Mouse (Mus musculus): ENCODE measurements around the gene BC051019.

Gene BC051019

DNA sequence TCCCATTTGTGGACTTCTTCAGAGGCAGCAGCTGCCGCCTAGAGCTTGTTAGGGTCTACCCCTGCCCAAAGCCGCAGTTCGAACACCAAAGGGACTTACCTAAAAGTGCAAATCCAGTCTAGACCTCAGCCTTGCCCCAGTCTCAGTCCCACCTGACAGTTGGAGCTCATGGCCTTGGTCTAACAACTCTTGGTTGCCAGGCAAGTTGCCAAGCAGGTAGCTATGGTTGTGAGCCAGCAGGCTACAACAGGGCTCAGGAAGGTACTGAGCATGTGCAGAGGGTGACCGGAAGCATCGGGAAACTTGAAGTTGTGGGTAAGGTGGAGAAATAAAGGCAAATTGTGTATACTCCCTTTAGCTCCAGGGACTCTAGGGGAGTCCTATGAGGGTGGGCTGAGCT is at the start of gene BC051019:
BC051019 (minus strand) TSS at position 154 of the 400 bp plus-strand sequence.
- DNase-seq, result no peak

DNA sequence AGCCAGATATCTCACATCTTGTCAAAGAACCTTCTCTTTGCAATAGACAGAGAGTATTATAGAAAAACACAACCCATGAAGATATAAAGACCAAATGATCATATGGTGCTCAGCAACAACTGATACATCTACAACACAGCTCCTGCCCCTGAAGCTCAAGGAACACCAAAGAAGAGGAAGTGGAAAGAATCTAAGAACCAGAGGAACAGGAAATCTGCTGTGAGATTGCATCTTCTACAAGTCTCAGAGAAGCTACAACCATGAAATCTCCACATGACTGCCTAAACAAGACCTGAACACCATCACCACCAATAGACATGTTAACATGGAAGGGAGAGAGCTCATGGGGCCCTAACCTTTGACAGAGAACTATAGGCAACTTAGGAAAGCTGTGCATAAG is 48.6 kb upstream of the BC051019 start:
- no peak for DNase-seq

DNA sequence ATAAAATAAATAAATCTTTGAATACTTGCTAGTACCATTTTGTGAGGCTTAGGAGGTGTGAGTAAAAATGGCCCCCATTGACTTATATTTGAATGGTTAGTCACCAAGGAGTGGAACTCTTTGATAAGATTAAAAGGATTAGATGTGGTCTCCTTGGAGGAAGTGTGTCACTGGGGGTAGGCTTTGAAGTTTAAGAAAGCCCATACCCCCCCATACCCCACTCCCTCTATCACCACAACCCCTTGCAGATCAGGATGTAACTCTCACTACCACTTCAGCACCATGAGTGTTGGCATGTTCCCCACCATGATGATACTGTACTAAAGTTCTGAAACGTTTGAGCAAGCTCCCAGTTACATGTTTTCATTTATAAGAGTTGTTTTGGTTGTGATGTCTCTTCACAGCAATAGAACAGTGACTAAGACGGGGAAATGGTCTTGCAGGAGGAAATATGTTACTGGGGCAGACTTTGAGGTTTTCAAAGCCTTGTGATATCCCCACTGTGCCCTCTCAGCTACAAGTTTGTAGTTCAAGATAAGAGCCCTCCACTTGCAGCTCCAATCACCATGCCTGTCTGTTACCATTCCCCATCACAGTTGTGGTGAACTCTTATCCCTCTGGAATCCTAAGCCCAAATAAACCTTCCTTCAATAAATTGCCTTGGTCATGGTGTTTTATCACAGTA is 45.2 kb upstream of the BC051019 start:
- no peak for DNase-seq

DNA sequence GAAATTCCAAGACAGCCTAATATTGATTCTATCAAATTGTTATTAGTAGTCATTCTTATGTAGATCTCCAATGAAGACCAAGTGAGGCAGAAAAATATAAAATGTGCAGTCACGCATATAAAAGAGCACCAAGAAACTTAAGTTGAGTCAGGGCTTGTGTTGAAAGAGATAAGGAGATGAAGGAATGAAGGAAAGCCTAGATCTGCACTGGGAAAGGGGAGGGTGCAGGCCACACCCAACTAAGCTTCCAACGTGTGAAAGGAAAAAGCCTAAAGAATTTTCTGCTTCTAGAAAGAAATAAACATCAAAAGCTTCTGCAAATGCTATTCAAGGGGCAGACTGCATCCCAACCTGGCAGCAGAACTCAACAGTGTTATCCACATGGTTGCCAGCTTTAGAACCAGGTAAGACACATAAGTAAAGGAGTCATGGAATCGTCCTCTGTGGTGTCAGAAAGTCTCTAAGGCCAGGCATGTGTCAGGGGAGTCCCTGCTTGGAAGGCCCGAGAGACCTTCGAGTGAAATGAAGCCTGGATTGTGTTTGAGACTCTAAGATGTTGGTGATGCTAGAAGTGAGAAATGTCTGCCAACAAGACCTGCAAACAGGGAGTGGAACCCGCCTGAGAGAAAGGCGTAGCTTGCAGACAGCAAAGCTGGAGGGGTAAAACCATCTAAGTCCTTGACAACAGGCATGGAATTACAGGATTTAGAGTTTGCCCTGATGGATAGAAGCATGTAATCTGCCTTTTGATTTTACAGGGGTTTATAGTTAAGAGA is 44.1 kb upstream of the BC051019 start:
- no peak for DNase-seq

GRCm38 (mm10) chr7:109764009-109764408 is 40.4 kb upstream of the BC051019 start:
- DNase-seq, result no peak

DNA sequence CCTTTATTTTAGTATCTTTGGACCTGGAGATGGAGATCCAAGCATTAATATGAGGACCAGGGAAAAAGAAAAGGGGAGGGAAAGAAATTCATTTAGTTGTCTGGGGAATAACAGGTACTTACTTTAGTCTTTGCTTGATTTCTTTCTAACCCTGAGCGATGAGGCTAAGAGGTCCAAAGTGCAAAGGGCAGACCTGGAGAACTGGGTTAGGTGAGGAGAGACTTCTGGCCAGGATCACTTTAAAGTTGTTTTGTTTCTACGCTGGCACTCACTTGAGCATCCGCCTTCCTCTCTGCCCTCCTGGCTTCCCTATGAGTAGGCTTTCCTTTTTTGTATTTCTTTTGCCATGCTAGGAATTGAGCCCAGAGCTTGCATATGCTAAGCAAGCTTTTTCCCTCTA is 32.6 kb upstream of the BC051019 start:
- DNase-seq, result no peak

DNA sequence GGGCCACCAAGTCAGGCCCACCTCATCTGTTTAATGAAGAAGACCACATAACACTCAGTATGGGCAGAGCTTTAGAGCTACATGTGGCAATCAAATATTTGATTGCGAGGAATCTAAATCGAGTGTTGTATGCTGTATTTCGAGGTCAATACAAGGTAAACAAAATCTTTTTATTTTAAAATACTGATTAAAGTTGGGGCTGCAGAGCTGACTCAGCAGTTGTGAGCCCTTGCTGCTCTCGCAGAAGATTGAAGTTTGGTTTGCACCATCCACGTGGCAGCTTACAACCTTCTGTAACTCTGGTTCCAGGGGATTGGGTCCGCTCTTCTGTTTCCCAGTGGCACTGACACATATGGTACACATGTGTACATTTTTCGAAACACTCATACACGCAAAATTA is 30.4 kb upstream of the BC051019 start:
- no peak for DNase-seq

DNA sequence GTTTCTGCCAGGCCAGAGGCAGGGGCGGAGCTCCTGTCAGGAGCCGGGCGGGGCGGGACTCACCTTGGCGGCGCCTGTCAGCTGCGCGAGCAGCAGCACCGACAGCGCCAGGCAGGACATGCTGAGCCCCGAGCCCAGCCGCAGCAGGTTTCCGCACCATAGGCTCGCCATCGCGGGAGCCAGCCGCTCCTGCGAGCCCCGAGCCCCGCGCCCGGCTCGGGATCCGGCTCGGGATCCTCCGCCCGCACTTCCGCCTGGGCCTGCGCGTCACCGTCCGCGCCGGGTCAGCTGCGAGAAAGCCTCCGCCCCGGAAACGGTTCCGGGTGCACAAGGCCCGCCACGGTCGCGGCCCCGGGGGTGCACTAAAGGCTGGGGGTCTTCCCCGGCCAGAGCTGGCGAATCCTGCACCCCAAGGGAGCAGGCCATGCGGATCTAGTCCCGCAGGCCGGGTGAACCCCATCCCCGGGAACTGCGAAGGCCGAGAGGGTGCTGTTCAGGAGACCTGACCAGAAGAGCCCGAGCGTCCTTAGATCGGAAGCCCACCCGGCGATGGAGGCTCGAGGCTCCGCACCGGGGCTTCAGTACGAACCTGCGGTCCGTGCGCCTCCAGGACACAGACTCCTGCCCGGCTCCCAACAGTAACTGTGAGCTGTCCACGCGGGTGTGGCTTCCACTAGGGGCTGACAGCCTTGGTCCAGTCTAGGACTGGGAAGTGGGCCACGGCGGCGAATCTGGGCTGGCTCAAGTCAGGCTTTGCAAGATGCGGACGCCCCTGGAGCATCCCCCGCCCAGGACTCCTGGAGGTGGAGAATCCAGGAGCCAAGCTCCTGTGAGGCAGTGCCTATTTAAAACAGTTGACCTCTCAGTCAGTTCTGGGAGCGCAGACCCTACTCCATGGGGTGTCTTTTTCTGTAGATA is 28.6 kb upstream of the BC051019 start, which contains the start of gene Tmem9b:
Tmem9b (minus strand) TSS at position 868 of the 918 bp plus-strand sequence.
- DNase-seq, result peak; percentile 88

GRCm38 (mm10) chr7:109751427-109752007 is 27.9 kb upstream of the BC051019 start:
- no peak for DNase-seq

- no peak for DNase-seq
Observed at GRCm38 (mm10) chr7:109747747-109748146, 24.1 kb upstream of the BC051019 start.

- DNase-seq, result no peak
Observed at GRCm38 (mm10) chr7:109741703-109742102, 18.1 kb upstream of the BC051019 start.

DNA sequence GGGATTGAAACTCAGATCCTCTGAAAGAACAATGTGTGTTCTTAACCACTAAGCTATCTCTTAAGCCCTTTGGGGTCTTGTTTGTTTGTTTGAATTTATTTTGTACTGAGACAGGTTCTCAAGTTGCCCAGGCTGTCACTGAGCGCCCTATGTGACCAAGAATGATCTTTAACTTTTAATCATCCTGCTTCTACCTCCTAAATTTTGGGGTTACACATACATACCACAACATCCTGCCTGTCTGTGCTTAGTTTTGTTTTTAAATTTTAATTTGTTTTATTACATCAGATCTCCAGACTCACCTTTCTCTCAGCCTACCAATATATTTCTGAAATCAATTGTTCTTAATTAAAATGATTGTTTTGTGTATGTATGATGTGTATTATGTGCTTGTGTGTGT is 17.4 kb upstream of the BC051019 start:
- DNase-seq, result no peak

- no peak for DNase-seq
Observed at GRCm38 (mm10) chr7:109739822-109740370, 16.2 kb upstream of the BC051019 start.

DNA sequence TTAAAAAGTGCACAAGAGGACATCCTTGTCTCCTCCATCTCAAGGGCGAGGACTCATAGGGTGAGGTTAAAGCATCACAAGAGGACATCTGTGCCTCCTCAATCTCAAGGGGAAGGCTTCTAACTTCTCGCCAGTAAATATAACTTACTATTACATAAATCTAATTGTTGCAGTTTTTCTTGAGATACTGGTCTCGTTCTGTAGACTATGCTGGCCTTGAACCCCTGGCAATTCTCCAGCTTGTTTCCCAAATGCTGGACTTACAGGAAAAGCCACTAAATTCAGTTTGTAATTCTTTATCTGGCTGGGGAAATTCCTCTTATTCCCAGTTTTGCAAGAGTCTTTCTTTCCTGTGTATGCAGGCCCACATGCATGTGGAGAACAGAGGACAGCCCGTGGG is 11.2 kb upstream of the BC051019 start:
- DNase-seq, result no peak

- DNase-seq, result no peak
Observed at GRCm38 (mm10) chr7:109731626-109732025, 8.0 kb upstream of the BC051019 start, which contains the start of gene Ascl3. TSS of gene Ascl3 (minus strand) at chr7:109731726.

DNA sequence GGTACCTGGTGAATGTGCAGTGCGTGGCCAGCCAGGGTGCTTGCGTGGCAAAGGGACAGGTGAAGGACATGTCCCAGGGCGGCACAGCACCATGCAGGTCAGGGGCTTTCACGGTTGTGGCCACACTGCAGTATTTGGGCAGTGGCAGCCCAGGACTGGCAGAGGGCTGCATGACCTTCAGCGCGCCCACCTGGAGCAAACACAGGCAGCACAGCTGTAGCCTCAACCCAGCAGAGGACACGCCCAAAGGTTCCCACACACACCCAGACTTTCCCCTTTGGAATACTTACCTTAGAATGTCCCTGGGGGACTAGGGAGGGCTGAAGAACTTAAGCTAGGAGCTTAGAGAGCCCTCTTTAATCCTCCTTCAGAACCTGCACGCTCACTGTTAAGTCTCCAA is 536 bp downstream of the BC051019 start:
- DNase-seq, result no peak

DNA sequence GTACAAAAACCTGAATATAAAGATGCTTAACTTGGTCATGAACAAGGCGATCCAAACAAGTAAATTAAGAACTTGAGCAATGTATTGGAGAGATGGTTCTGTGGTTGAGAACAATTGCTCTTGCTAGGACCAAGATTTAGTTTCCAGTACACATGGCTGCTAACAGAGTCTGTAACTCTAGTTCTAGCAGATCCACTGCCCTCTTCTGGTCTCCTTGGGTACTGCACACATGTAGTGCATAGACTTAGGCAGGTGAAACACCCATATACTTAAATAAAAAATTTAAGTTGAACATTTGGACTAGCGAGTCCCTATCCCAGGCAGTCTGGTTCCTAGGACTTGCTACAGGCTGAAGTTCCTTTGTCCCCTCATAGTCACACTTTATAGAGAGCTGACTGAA is 1.0 kb downstream of the BC051019 start:
- no peak for DNase-seq

DNA sequence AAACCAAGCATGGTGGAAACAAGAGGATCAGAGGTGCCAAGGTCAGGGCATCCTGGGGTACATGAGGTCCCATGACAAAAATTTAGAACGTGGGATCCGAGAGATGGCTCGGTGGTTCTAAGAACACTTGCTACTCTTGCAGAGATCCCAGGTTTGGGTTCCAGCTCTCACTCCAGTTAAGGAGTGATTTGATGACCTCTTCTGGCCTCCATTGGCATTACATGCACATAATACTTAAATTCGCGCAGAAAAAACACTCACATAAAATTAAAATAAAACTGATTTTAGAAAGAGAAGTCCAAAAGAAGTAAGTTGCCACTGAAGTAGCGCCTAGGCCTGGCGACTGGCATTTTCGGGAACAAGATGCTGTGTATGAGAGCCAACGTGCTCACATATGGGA is 4.4 kb downstream of the BC051019 start:
- peak in 1 of 2 experiments; percentile 51 for DNase-seq

- no peak for DNase-seq
Observed at GRCm38 (mm10) chr7:109713434-109713982, 10.1 kb downstream of the BC051019 start.

DNA sequence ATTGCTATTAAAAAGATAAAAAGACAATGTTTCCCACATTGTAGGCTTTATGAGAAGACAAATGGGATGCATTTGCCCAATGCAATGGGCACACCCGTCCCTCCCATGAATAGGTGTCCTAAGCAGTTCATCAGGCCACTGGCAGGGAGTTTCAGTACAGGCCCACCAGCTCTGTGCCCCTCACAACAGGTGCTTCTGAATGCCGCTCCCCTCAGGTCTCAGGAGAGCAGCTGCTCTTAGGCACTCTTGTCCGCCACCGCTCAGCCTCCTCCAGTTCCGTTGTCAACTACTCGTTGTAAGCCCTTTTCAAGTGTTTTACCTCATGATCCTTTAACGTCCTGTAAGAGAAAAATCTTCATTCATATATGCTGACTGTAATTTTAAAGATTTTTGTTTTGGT is 11.5 kb downstream of the BC051019 start:
- no peak for DNase-seq

- no peak for DNase-seq
Observed at GRCm38 (mm10) chr7:109710069-109710468, 13.6 kb downstream of the BC051019 start.

DNA sequence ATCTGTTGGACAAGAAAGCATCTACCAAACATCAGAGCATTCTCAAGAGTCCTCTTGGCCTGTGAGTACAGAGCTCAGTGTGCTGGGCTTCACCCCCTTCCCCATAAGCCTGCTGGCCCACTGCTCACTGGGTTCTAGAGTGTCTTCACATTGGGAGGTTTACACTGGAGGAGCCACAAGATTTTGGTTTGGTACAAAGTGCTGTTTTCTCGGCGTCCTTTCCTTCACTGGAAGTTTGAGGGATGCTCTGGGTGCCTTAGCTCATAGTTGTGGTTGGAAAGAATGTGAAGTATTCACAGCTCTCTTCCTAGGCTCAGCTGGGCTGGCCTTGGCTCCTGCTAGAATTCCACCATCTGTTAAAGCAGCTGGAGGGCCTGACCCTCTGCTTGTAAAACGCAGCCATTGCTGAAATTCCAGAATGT is 14.7 kb downstream of the BC051019 start:
- peak; percentile 54 to 85 for DNase-seq

Measured in lung, postnatal 4 days (tissue).